Mouse (Mus musculus) v-Abl transformed pro-B cells (cell line): ENCODE results near the gene Atf6.

ENCODE experiments used
- in situ Hi-C, 2 experiments: fragments of 400-800 bp; cut with MboI; formaldehyde crosslinking; loops; one replicate each; pipeline ENCODE4 v1.15.1; 2025; ENCODE audit not compliant: unreplicated experiment in 2 of 2

The Atf6 gene

GRCm38 (mm10) chr1:170717241-170717828 is 150.2 kb downstream of the Atf6 start:
- in situ Hi-C loops, result no loop called here

DNA sequence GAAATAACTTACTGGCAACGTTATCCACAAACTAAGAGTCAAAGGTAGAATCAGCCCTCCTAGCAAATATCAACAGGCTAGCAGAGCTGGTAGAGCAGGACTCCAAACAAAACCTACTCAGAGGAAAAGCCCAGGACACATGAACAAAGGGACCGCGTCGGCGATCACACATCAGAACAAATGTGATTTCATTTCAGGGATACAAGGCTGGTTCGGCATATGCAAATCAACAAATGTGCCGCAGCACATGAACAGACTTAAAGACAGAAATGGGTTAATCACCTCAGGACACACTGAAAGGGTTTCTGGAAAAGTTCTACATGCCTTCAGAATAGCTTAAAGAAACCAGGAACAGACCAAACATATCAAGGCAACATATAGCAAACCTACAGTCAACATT is 155.8 kb downstream of the Atf6 start:
- in situ Hi-C loops, result no loop called here

GRCm38 (mm10) chr1:170709969-170710368 is 157.6 kb downstream of the Atf6 start:
- in situ Hi-C loops, result loop anchor here in 1 of 2 experiments (10.0 kb wide), 1 partner anchor 55 kb away; no protein-coding TSS in a partner anchor

DNA sequence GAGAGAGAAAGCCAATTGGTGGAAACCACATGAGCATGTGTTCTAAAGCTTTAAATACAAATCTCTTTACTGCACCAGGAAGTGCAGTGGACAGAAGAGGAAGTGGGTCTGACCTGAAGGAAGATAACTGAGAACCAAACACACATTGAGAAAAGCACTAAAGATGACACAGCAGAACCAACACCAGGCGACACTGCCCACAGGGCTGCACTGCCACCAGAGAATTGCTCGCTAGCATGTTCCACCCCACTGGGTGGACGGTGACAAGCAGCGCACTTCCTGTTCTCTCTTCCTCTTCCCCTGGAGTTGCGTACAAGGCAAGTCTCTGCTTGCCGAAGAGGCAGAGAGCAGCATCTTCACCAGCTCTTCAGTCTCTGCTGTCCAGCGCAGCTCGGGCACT is 158.1 kb downstream of the Atf6 start:
- in situ Hi-C loops, result loop anchor here in 1 of 2 experiments (10.0 kb wide), 1 partner anchor 55 kb away; no protein-coding TSS in a partner anchor

- in situ Hi-C loops, result loop anchor here in 1 of 2 experiments (10.0 kb wide), 1 partner anchor 54 kb away; no protein-coding TSS in a partner anchor
These were observed 158.5 kb downstream of the Atf6 start for GRCm38 (mm10) chr1:170709034-170709433.

- in situ Hi-C loops, result loop anchor here in 1 of 2 experiments (10.0 kb wide), 1 partner anchor 51 kb away; no protein-coding TSS in a partner anchor
These were observed 161.5 kb downstream of the Atf6 start for GRCm38 (mm10) chr1:170706046-170706445.

GRCm38 (mm10) chr1:170704911-170705594 is 162.5 kb downstream of the Atf6 start:
- in situ Hi-C loops, result loop anchor here in 1 of 2 experiments (10.0 kb wide), 1 partner anchor 50 kb away; no protein-coding TSS in a partner anchor

DNA sequence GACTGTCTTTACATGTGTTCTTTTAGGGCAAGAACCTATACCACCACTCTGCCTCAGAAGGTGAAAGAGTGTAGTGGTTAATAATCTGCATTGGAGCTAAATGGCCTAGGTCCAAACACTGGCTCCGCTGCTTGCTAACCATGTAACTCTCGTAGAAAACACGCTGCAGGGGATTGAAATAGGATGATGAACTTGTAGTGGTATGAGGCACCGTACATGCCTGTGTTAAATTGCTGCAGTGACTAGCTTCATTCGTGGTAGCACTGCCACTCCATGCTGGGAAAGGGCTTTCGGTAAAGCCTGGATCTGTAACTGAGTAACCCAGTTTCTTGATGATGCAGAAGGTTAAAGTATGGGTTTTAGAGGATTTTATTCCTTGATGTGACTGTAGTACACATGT is 163.5 kb downstream of the Atf6 start:
- in situ Hi-C loops, result loop anchor here in 1 of 2 experiments (10.0 kb wide), 1 partner anchor 49 kb away; no protein-coding TSS in a partner anchor

GRCm38 (mm10) chr1:170702958-170703357 is 164.6 kb downstream of the Atf6 start:
- in situ Hi-C loops, result loop anchor here in 1 of 2 experiments (10.0 kb wide), 1 partner anchor 48 kb away; no protein-coding TSS in a partner anchor

DNA sequence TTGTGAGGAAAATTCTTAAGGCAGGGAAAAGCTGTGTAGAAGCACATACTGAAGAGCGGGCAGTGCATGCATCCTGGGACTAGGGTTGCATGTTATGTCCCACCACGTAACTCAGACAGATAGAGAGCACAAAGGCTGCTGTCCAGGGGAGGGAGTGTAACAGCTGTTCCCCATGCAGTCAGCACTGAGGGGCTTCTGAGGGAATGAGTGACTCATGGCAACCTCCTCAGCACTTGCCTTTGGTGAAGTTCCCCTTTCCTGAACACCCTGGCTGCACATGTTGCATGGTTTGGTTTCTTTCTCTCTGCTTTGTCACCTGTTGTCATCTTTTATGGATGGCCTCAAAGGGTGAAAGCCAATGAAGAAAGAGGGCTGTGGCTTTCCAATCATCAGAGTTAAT is 165.3 kb downstream of the Atf6 start:
- in situ Hi-C loops, result loop anchor here in 1 of 2 experiments (10.0 kb wide), 1 partner anchor 47 kb away; no protein-coding TSS in a partner anchor

- in situ Hi-C loops, result loop anchor here in 1 of 2 experiments (10.0 kb wide), 1 partner anchor 47 kb away; no protein-coding TSS in a partner anchor
These were observed 166.0 kb downstream of the Atf6 start for GRCm38 (mm10) chr1:170701582-170701981.

GRCm38 (mm10) chr1:170701178-170701577 is 166.4 kb downstream of the Atf6 start:
- in situ Hi-C loops, result loop anchor here in 1 of 2 experiments (10.0 kb wide), 1 partner anchor 46 kb away; no protein-coding TSS in a partner anchor

DNA sequence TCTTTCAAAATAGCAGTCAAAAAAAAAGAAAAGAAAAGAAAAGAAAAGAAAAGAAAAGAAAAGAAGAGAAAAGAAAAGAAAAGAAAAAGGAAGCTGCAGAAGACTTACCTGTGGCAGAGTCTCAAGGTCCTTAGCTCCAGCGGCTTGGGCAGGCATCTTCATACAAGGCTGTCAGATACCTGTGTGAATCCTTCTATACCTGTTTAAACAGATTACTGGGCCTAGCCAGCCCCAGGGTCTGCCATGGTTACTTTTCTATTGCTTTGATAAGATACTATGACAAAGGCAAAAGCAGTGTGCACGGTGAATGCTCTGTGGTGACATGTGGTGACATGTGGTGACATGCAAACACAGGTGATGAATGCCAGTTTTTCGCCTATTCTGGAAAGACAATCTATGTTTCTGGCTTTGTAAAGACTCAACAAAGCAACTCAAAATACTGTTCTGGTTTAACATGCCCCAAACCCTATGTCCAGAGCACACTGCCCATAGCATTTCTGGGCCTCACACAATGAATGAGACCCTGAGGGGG is 167.0 kb downstream of the Atf6 start:
- in situ Hi-C loops, result loop anchor here in 1 of 2 experiments (10.0 kb wide), 1 partner anchor 46 kb away; no protein-coding TSS in a partner anchor

DNA sequence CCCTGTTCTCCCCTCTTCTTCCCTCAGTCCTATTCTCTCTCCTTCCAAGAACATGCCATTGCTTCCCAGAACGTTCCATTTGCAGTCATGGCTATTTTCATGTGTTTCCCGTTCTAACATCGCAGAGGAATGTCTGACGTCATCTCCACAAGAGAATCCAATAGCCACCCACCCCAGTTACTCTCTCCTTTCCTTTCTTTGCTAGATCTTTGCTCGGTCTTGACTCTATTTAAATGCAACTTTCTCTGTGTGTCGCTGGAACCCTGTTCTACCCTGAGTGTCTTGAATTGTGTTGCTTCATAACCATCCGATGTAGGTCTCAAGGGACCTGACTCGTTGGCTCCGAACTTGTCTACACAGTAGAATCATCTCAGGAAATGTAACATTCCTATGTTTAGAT is 168.0 kb downstream of the Atf6 start:
- in situ Hi-C loops, result no loop called here

GRCm38 (mm10) chr1:170698771-170699170 is 168.8 kb downstream of the Atf6 start:
- in situ Hi-C loops, result no loop called here

DNA sequence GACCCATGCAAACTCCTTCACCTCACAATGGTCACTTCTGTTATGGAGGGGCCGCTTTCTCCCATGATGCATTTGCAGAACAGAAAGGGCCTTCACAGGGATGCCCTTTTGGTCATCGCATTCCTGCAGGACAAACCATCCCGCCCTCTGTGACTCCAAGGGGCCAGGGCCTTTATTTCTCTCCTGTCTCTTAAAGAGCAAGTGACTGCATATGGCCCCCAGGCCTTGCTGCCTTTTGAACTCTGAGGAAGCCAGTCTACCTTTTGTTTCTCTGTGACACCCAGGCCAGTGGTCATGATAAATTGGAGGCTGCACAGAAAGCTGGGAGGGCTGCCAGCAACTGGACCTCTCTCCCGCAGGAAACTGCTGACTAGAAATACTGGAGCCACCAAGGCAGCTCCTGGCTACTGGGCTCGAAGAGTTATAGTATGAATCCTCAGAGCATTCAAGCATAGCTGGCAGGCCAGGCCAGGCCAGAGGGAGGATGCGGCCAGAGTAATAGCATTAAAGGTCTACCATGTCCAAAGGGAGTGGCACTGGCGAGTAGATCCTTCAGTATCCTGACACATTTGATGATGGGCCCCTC is 169.7 kb downstream of the Atf6 start:
- in situ Hi-C loops, result no loop called here

DNA sequence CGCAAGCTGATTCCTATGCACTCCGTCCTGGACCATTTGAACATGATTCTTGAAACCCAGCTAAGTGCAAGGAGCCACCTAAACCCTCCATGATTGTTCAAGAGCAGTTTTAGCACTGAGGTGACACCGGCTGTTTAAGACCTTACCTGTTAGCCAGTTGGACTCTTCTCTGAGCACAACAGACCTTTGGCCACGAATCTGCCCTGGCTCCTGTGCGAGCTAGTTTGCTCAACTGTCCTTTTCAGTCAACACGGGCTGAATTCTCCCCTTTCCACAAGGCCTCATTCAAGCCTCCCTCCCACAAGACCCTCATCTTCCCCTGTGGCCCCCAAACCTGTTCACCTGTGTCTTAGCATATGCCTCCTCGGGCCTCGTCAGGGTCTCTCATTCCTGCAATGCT is 170.6 kb downstream of the Atf6 start:
- in situ Hi-C loops, result no loop called here

- in situ Hi-C loops, result no loop called here
These were observed 172.2 kb downstream of the Atf6 start for GRCm38 (mm10) chr1:170695326-170695725.

- in situ Hi-C loops, result no loop called here
These were observed 172.7 kb downstream of the Atf6 start for GRCm38 (mm10) chr1:170694821-170695291.

DNA sequence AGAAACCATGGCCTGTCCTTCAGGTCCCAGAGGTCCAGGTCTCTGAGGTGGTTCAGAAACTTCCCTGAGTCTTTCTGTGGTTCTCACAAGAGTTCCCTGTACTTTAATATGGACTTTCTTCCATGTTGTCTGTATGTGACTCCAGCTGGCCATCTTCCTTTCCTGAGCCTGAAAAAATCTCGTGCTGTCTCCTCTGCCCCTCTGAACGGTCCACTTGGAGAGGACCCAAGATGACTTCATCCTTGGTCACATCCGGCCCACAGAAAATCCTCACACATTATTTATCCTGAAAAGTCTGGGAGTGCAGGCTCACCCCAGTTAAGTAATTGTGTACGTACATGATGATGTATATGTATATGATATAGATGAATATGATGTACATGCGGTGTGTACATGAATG is 176.3 kb downstream of the Atf6 start:
- in situ Hi-C loops, result no loop called here

DNA sequence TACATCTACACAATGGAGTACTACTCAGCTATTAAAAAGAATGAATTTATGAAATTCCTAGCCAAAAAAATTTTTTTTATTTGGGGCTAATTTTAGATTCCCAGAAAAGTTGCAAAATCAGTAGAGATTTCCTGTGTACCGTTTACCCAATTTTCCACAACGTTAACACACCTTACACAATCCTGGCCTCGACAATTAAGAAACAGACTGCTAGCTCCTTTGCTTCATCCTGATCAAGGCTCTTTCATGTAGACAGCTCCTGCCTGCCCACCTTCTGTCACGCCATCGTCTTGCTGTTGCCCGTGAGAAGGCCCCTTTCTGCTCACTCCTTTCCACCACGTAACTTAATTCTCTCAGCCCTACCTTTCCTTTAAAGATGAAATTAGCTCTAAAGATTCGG is 177.8 kb downstream of the Atf6 start:
- in situ Hi-C loops, result no loop called here
